Mouse (Mus musculus) urinary bladder, adult 18-20 months (tissue): ENCODE data around the gene Kcnh2.

Experiments
- DNase-seq, 2 experiments: peaks; one replicate each; pipeline ENCODE4 v3.0.0; 2022; ENCODE audit warnings: low spot score in 2 of 2, mixed read lengths in 2 of 2

Gene Kcnh2

DNA sequence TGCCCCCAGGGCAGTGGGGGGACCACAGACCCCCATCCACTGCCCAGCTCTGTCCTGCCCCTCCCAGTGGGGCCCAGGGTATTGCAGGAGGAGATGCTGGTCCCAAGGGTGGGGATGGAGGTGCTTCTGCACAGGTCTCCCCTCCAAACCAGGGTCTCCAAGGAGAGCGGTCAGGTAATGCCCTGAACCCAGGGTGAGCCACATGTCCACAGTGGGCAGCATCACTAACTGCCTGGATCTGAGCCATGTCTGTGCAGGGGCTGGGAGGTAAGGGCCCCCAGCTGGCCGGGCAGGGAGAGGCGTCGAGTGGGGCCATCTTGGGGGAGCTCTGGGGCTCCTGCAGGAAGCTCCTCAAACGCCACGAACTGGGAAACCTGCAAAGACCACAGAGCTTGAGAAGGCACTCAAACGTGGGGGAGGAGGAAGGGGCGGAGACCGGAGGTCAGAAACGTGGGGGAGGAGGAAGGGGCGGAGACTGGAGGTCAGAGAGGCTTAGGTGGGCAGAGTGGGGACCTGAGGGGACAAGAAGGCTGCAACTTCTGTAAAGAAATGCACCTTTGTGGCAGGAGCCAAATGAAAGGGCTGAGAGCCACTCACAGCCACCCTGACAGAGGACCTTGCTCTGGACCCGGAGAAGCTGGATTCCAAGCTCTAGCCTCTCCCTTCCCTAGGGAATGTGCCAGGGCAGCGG, 31.5 kb downstream of the Kcnh2 start:
- DNase-seq: no peak

DNA sequence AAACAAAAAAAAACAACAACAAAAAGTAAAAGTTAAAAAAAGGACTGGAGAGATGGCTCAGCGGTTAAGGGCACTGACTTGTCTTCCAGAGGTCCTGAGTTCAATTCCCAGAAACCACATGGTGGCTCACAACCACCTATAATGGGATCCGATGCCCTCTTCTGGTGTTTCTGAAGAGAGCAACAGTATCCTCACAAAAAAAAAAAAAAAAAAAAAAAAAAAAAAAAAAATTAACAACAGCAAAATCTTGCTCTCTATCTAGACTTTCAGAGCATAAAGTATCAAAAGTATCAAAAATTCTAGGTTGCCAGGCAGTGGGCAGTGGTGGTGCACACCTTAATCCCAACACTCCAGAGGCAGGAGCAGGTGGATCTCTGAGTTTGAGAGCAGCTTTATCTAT, 42.2 kb downstream of the Kcnh2 start:
- no peak for DNase-seq

DNA sequence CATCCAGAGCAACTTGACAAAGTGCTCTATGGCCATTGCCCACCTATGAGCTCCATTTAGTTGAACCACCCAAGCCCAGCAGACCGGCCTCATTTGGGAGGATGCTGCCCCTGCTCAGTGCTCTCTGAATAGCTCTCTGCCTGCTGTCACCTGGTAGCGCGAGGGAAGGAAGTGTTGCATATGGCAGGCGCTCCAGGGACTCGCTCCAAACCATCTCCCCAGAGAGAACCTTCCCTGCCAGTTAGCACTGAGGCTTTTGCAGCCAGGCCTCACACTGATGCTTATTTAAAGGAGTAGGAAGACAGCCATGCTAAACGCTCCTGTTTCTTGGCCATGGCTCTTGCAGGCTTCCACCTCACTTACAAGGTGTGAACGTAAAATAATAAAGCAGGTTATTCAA, 42.8 kb downstream of the Kcnh2 start:
- no peak for DNase-seq

DNA sequence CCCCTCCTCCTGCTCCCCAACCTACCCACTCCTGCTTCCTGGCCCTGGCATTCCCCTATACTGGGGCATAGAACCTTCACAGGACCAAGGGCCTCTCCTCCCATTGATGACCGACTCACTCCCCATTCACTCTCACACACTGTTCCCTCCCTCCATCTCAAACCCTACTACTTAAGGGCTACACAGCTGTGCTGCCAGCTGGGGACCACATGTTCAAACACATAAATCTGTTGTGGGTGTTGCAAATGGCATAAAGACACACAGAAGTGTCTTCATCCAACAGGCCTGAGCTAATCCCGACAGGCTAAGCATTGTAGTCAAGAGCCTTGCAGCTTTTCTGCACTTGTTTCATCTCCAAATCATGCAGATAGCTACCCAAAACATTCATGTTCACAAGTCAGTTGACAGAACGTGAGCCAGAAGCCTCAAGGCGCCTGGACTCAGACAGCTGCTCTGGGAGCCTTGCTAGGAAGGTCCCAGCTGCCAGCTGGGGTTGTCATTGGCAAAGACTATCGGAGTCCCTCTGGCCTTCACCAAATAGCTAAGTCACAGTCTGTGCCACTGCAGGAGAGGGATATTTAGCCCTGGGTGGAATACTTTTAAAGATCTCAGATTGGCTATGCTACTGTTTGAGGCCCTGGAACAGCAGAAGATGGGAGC, 44.2 kb downstream of the Kcnh2 start:
- DNase-seq: no peak

DNA sequence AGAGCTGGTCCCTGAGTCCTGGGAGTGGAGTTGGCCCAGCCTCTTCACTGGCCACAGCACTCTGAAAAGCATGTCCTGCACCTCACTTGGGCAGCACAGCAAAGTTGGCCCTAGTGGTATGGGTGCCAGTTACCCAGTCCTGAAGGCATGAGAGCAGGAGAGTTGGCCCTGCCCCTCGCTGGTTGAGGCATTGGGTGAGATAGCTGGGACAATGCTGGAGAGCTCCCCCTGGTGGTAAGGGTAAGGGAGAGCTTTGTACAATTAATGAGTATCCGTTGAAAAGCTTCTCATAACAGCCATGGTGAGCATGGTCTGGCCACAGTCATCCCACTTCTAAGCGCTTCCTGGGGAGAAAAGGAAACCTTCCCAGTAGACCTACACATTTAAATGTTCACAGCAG, 48.2 kb downstream of the Kcnh2 start:
- DNase-seq: no peak

DNA sequence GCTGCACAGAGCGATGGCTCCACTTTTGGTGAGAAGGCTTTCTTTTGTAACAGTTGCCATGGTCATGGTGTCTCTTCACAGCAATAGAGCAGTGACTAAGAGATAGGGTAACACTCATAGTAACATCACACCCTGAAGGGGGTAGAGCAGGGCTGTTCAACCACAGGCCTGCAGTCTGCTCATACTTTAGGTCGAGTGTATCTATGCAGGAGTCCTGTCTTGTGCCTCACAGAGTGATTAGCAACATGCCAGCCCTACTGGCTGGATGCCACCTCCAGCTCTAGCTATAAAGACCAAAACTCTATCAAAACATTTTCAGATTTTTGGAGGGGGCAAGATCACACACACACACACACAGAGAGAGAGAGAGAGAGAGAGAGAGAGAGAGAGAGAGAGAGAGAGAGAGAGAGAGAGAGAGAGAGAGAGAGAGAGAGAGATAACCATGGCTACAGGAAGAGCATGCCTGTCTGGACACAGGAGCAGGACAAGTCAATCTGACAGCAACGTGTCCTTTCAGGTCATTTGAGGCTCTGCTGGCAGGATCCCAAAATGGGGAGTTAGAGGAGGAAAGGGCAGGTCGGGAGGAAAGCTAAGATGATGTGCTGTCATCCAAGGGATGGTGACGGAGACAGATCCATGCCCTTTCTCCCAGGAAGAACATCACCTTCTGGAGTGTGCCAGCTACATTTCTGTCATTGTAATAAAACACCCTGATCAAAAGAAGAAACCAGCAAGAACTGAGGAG, 51.4 kb downstream of the Kcnh2 start:
- no peak for DNase-seq

DNA sequence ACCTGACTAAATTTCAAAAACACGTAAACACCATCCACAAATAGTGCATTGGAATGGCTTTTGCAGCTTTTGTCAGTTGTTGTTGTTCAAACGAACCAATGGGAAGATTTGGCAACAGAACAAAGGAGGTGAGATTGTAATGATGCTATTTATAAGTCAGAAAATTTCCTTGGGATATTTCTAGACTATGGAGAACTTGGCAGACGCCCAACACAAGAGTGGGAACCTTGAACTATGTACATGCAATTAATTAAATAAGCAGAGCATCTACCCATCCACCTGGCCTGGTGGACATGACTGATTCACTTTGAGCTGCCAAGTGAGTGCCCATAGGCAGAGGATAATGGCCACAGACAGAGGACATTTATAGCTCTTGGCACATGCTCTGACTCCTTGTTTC, 59.5 kb downstream of the Kcnh2 start:
- DNase-seq: no peak

DNA sequence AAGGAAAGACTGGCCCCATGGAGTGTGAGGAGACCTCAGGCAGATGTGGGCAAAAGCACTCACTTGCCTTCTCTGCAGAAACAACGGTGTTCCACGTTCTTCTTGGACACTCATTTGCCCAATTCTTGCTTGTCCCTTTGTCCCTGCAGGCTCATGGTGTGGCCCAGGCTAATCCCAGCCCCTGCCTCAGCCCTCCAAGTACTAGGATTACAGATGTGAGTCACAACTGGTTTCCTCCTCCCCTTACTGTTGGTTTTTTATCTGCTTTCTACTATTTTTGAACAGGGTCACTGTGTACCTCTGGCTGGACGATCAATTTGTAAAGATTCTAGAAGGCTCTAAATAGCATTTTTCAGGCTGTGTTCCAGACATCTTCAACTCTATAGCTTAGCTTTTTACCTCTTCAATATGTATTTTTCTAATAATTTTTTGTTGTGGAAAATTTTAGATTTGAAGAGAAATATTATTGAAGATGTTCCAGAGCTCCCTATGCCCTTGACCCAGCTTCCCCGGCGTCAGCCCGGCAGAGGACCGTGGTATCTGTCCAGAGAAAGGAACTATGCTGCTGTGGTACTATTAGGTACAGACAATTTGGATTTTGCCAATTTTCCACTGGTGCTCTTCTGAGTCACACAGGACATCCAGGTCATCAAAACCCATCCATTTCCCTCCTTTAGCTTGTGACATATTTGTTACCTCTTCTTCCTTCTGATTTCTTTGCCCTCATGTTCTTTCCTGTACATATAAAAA, 65.0 kb downstream of the Kcnh2 start:
- no peak for DNase-seq

DNA sequence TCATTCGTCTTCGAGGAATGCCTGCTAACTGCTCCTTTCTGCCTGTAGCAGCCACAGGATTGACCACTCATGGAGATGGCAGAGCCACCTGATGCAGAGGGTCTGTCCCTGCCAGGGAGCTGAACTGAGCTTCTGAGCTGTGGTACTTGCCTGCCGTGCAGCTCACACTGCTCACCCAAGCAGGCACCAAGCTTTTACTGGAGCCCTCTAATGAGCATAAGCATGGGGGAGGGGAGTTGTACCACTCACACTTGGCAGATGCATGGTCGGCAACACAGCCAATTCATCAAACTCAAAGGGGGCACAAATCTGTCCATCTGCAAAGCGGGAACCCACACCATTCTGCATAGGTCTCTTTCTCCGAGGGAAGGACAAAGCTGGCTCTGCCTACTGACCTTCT, 67.3 kb downstream of the Kcnh2 start:
- DNase-seq: no peak

DNA sequence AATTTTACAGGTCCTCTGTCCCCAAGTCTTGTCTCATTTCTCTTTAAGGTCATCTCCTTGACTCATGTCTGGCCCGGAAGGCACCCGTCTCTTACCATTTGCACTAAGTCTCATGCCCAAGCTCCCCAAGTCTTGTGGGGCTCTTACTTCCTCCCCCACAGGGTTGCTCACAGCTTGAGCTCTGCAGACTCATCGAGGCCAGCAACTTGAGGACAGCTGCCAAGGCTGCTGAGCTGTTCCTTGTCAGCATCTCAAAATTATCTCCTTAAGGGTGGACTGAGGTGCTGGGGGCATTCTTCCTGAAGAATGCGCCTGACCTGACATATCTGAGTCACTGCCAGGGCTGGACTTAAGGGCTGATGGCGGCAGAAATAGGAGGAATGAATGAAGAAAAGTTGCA, 68.2 kb downstream of the Kcnh2 start:
- no peak for DNase-seq

DNA sequence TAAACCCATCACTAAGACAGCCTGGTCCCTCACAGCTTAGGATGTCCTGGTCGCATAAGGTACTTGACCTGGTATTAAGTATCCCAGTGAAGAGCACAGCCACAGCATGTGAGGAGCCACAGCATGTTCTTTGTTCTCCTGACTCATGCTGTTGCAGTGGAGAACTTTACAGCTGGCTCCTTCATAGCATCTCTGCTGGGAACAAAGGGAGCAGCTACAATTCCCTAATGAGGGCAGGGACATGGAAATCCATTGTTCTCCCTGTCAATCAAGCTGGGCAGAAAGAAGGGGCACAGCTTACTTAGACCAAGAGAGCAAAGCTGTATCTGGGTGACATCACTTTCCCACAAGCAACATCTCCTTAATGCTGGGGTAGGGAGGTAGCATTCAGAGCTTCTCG, 70.9 kb downstream of the Kcnh2 start:
- no peak for DNase-seq

DNA sequence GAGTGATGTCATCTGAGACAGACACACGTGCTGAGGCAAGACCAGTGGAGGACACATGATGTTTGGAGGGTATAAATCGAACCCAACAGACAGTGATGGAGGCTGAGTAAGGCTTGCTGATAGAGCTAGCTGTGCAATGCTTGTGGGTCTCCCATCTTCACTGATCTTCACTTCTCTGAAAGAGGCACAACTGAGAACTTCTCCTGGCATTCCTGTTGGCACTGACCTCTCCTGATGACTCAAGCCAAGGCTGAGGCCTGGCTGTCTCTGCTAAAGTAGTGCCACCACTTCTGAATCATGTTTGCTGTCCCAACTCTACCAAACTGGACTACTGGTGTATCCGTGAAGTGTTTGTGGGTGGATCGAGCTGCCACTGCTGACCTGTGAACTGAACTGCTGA, 71.9 kb downstream of the Kcnh2 start:
- DNase-seq: no peak

DNA sequence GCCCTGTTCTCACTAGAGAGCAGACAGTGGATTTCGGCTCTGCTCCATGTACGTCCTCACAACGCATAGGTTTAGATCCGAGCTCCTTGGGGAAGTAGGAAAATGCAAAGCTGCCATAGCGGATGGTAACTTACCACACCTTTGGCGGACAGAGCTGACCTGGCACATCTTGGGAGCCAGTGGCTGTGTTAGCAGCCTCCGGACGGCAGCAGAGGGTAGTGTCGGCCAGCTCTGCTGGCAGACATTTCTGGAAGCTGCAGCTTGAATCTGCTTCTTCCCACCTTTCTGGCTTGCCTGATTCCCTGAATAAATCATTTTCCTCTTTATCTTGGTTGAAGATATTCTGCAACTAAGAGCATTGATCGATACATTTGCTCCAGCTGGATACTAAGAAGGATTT, 73.2 kb downstream of the Kcnh2 start:
- DNase-seq: no peak

DNA sequence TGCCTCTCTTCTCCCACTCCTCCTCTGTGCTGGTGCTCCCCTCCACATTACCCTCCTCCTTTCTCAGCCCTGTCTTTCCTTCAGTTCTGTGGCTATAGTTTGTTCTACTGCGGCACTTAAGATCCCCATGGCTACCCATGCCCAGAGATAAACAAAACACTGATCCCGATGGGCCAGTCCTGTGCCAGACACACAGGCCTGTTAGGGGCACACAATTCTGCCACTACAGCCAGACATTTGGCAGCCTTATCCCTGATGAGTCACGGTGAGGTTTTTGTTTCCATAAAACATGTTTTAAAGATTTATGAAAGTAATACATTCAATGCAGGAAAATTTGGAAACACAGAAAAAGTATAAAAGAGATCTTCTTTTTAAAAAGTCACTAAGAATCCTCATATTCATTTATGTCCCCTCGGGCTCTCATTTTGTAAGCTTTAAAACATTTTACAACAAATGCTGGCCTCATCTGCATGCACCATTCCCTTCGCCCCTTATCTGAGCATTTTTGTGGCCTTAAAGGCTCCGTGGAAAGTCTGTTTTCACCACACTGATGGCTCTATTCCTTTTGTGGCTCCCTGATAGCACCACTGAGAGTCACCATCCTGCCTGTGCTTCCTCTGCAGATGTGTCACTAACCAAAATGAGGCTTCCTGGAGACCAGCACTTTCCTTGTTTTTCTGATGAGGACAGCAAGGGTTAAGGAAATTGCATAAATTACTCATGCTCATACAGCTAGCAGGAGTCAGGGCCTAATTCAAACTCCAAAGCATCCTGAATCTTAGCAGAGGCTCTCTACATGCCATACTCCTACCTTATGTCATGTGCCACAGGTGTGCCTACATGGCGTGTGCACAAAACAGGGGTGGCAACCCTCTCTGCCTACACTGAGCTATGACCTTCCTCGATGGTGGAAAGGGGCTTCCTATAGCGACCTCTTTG, 77.5 kb downstream of the Kcnh2 start:
- DNase-seq: no peak

DNA sequence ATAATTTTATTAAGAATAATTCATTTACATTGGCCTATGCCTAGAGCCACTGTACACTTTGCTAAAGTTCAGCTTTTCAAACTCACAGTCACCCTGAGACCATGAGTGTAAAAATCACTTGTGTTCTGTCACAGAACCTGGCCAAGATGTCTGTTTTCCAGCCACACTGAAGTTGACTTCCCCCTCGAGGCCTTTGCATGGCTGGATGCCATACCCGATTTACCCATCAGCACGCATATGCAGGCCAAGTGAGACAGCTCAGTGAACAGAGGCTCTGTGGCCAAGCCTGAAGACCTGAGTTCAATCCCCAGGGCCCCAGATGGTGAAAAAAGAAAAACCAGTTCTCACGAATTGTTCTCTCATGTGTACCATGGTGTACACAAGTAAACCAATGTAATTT, 80.5 kb downstream of the Kcnh2 start:
- DNase-seq: no peak
